Mouse (Mus musculus): ENCODE data around the gene Eif4g3.

DNA sequence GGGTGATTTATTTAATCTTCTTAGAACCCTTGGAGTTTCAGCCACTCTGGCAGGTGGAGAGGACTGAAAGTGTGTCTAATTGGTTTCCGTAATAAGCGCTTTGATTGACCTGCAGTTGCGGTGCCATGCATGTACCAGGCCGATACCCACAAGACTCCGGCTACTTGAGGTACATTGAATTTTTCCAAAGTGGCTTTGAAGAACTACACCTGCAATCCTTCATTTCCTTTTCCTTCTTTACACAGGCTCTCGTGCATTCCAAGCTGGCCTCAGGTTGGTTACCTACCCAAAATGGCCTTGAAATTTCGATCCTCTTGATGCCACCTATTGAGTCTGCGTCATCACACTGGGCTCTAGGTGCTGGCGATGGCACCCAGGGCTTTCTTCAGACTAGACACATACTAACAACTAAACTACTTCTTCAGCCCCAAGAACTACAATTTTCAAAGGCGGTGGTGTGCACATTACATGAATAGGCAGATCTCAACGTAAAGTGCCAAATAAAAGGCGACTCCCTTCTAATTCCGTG, 222.9 kb downstream of the Eif4g3 start:
- TF ChIP-seq POLR2A (IDR thresholded peaks at IDR 0.05; ENCODE audit: control insufficient read depth, extremely low read depth, insufficient read depth, low read length, poor library complexity) (no peak), CTCF (IDR thresholded peaks at IDR 0.05; ENCODE audit: borderline replicate concordance, control insufficient read depth, extremely low read depth, insufficient read depth, low read length, poor library complexity) (no peak)

All from thymus, adult 2 months (tissue).